Mouse (Mus musculus) stomach, embryonic 16.5 days (tissue): ENCODE measurements around the gene Pitpnb. TPM values are rescaled to one million over a fixed set of nuclear protein-coding genes. Genes with fewer than 3 reads are reported as not detected.
A peak's percentile ranks its signal among the peaks of the same experiment; 100 is the strongest.

ENCODE experiments used
- ATAC-seq: fragments of 200-750 bp; cut with Nextera tagmentation; 2 replicates; pipeline ENCODE4 v1.8.0; 2017; ENCODE audit warnings: moderate number of reproducible peaks, moderate TSS enrichment; ENCODE audit not compliant: insufficient read depth, low FRiP score
- H3K27ac ChIP-seq: fragments of 300-500 bp; sonication (generic); 2 replicates; pipeline ENCODE4 v1.5.1; 2014; ENCODE audit warnings: low read length
- H3K27me3 ChIP-seq: fragments of 300-500 bp; sonication (generic); 2 replicates; pipeline ENCODE4 v1.6.1; 2014; ENCODE audit warnings: low read length, control low read depth, mixed read lengths; ENCODE audit not compliant: control insufficient read depth, insufficient read depth
- H3K36me3 ChIP-seq: fragments of 300-500 bp; sonication (generic); 2 replicates; pipeline ENCODE4 v1.6.1; 2014; ENCODE audit warnings: low read length; ENCODE audit not compliant: control insufficient read depth, insufficient read depth
- H3K4me1 ChIP-seq: fragments of 300-500 bp; sonication (generic); 2 replicates; pipeline ENCODE4 v1.6.1; 2014; ENCODE audit warnings: low read length, control low read depth, mixed read lengths; ENCODE audit not compliant: control insufficient read depth, insufficient read depth
- H3K4me2 ChIP-seq: fragments of 300-500 bp; sonication (generic); 2 replicates; pipeline ENCODE4 v1.6.1; 2014; ENCODE audit warnings: low read depth, low read length, mixed read lengths
- H3K4me3 ChIP-seq: fragments of 300-500 bp; sonication (generic); replicated peaks from 2 replicates; pipeline ENCODE4 v1.5.1; 2014; ENCODE audit warnings: mild to moderate bottlenecking, low read length
- H3K9ac ChIP-seq: fragments of 300-500 bp; sonication (generic); 2 replicates; pipeline ENCODE4 v1.6.1; 2014; ENCODE audit warnings: low read length
- H3K9me3 ChIP-seq: fragments of 300-500 bp; sonication (generic); replicated peaks from 2 replicates; pipeline ENCODE4 v1.6.1; 2016; ENCODE audit warnings: low read length, control low read depth; ENCODE audit not compliant: control insufficient read depth
- WGBS: fragments of 180-500 bp; shearing (Covaris S2); extraction: QIAGEN DNeasy Blood & Tissue Kit; methylation state at CpG from one replicate; pipeline ENCODE4 v1.1.7; 2014; 5-methylcytosine and 5-hydroxymethylcytosine counted together
- polyA plus RNA-seq: library from polyadenylated mRNA; unstranded; fragments of >200 nt; fragmentation: Nextera tagmentation; extraction: Ambion mirVana; gene quantifications from 2 replicates; pipeline ENCODE4 v1.2.1, GENCODE M21; 2015

Pitpnb gene
- polyA plus RNA-seq, 1 experiment from 2014 or later = 102 TPM

DNA sequence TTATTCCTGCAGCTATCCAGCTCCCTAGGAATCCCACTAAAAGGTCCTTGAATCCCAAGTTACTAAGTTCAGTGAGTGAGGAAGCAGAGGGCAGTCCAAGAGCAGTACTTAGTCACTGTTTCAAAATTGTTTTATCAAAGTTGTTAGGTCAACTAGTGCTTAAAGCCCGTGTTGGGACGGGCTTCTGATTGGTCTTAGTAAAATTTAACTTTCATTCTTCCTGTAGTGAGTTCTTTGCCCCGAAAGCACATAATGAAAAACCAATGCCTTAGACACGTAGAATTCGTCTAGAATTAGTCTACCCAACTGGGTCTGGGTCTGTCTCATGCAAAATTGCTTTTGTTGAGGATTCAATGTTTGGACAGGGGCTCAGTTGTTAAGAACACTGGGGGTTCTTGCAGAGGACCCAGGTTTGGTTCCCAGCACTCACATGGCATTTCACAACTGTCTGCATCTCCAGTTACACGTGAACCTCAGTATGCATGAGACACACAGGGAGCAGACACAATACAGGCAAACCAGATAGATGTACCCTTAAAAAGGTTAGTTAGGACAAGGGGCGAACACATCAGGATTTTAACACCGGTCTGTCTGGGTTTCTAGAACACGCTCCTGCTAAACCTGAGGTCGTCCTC is 664 bp upstream of the Pitpnb start:
- Histone ChIP-seq H3K9me3 (no peaks in the 10 kb centered on the region), H3K4me1 (peaks cover 19% of the 10 kb centered on the region), H3K9ac (peak overlapping the region; percentile 90), H3K27ac (peak overlapping the region; percentile 91), H3K36me3 (0 out of 2 replicates have a peak, but pooled peaks cover 3% of the 10 kb centered on the region), H3K4me2 (peak overlapping the region; percentile 85), H3K4me3 (peak overlapping the region; percentile 96), H3K27me3 (no peaks in the 10 kb centered on the region)
- WGBS = 20% methylated on average over 10 of the region's 10 CpGs
- ATAC-seq = peak; percentile 44

DNA sequence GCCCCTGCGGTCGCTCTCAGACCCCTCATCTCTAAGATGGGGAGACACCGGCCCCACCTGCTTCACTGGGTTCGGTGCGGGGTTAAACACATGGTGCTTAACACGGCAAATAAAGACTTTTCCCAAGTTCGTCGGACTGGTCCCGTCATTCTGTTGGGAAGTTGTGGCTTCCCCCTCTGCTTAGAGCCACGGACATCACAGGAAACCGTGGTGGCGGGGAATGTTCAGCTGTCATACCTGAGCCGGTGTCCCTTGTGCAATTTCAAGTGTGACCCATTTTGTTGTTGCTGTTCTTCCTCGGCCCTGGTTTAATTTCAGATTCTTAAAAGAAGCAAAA is 504 bp downstream of the Pitpnb start:
- peaks cover 19% of the 10 kb centered on the region for H3K4me1 ChIP-seq
- H3K27me3 ChIP-seq = no peaks in the 10 kb centered on the region
- WGBS = 0% methylated on average over 14 of the region's 14 CpGs
- H3K4me2 ChIP-seq = peak overlapping the region; percentile 84
- H3K27ac ChIP-seq = peak overlapping the region; percentile 70
- H3K9me3 ChIP-seq = no peaks in the 10 kb centered on the region
- peak overlapping the region; percentile 96 for H3K4me3 ChIP-seq
- peak overlapping the region; percentile 98 for H3K9ac ChIP-seq
- no peak for ATAC-seq
- H3K36me3 ChIP-seq = 0 out of 2 replicates have a peak, but pooled peaks cover 3% of the 10 kb centered on the region

GRCm38 (mm10) chr5:111335939-111336691 is 5.6 kb downstream of the Pitpnb start:
- 56% methylated on average over 8 of the region's 8 CpGs for WGBS
- Histone ChIP-seq H3K9ac (no peak overlapping the region), H3K27ac (no peak overlapping the region; the same call in 1 of the 2 replicates), H3K27me3 (no peaks in the 10 kb centered on the region), H3K4me2 (no peak overlapping the region), H3K9me3 (no peaks in the 10 kb centered on the region), H3K36me3 (peaks cover 21% of the 10 kb centered on the region; the same call in 1 of the 2 replicates), H3K4me1 (peaks cover 13% of the 10 kb centered on the region), H3K4me3 (no peak overlapping the region)
- ATAC-seq = peak; percentile 37; the same call in 1 of the 2 replicates

- H3K36me3 ChIP-seq = peaks cover 18% of the 10 kb centered on the region; the same call in 1 of the 2 replicates
- H3K9me3 ChIP-seq = no peaks in the 10 kb centered on the region
- H3K4me2 ChIP-seq = no peak overlapping the region
- H3K4me1 ChIP-seq = no peaks in the 10 kb centered on the region
- no peaks in the 10 kb centered on the region for H3K27me3 ChIP-seq
- no peak overlapping the region for H3K27ac ChIP-seq
- no peak overlapping the region for H3K9ac ChIP-seq
- H3K4me3 ChIP-seq = no peak overlapping the region
- ATAC-seq = no peak
- 49% methylated on average over 5 of the region's 5 CpGs for WGBS
Observed at GRCm38 (mm10) chr5:111341609-111342008, 11.0 kb downstream of the Pitpnb start.

- 73% methylated on average over 2 of the region's 2 CpGs for WGBS
- Histone ChIP-seq H3K4me2 (no peak overlapping the region), H3K27me3 (no peaks in the 10 kb centered on the region), H3K36me3 (peaks cover 20% of the 10 kb centered on the region), H3K4me3 (no peak overlapping the region), H3K4me1 (no peaks in the 10 kb centered on the region), H3K9me3 (no peaks in the 10 kb centered on the region), H3K27ac (no peak overlapping the region), H3K9ac (no peak overlapping the region)
- ATAC-seq = no peak
Observed at GRCm38 (mm10) chr5:111344721-111345400, 14.3 kb downstream of the Pitpnb start.

GRCm38 (mm10) chr5:111356811-111357617 is 26.5 kb downstream of the Pitpnb start:
- Histone ChIP-seq H3K27me3 (no peaks in the 10 kb centered on the region), H3K4me1 (no peaks in the 10 kb centered on the region), H3K27ac (no peak overlapping the region), H3K4me2 (no peak overlapping the region), H3K36me3 (peaks cover 20% of the 10 kb centered on the region; the same call in 1 of the 2 replicates), H3K9ac (no peak overlapping the region), H3K4me3 (no peak overlapping the region), H3K9me3 (no peaks in the 10 kb centered on the region)
- ATAC-seq = no peak
- 87% methylated on average over 12 of the region's 12 CpGs for WGBS

DNA sequence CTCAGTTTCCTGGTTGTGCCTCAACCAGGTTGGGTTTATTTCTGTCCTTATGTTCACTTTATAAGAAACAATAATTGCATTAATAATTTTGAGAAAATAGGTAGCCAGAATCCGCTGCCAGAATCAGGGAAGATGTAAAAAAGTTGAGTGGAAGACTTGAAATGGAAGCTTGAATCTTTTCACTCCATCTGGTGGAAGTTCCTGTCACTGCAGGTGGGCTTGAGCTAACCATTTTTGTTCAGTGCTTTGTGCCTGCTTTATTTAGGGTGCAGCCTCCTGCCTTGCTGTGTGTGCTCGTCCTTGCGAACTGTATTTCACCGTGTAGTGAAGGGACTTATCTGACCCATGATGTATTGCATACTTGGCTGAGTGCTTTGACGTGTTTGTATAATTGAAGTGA is 30.0 kb downstream of the Pitpnb start:
- no peak for ATAC-seq
- Histone ChIP-seq H3K36me3 (peaks cover 20% of the 10 kb centered on the region; the same call in 1 of the 2 replicates), H3K4me3 (no peak overlapping the region), H3K4me2 (no peak overlapping the region), H3K27ac (no peak overlapping the region), H3K9me3 (no peaks in the 10 kb centered on the region), H3K27me3 (no peaks in the 10 kb centered on the region), H3K9ac (no peak overlapping the region), H3K4me1 (no peaks in the 10 kb centered on the region)
- WGBS = 62% methylated on average over 5 of the region's 5 CpGs

- no peak overlapping the region for H3K4me3 ChIP-seq
- H3K36me3 ChIP-seq = peaks cover 20% of the 10 kb centered on the region; the same call in 1 of the 2 replicates
- WGBS = 79% methylated on average over 8 of the region's 8 CpGs
- ATAC-seq = no peak
- H3K27ac ChIP-seq = no peak overlapping the region
- H3K9me3 ChIP-seq = no peaks in the 10 kb centered on the region
- H3K4me2 ChIP-seq = no peak overlapping the region
- H3K27me3 ChIP-seq = no peaks in the 10 kb centered on the region
- no peak overlapping the region for H3K9ac ChIP-seq
- no peaks in the 10 kb centered on the region for H3K4me1 ChIP-seq
Observed at GRCm38 (mm10) chr5:111361058-111361457, 30.5 kb downstream of the Pitpnb start.
